Mouse (Mus musculus) myocyte (in vitro differentiated cells): ENCODE measurements around the gene Lbr. TPM values are rescaled to one million over a fixed set of nuclear protein-coding genes. Genes with fewer than 3 reads are reported as not detected.

Source experiments
- H3K27me3 ChIP-seq: one replicate; pipeline ENCODE4 v1.6.1; 2011; ENCODE audit not compliant: control insufficient read depth, insufficient read depth, insufficient read length
- H3K36me3 ChIP-seq: one replicate; pipeline ENCODE4 v1.6.1; 2011; ENCODE audit not compliant: control insufficient read depth, insufficient read depth
- H3K4me2 ChIP-seq: one replicate; pipeline ENCODE4 v1.6.1; 2011; ENCODE audit warnings: low read depth, control low read depth
- H3K4me3 ChIP-seq: one replicate; pipeline ENCODE4 v1.5.1; 2011; ENCODE audit warnings: mild to moderate bottlenecking, control low read depth, moderate library complexity
- H3K79me2 ChIP-seq: one replicate; pipeline ENCODE4 v1.6.1; 2011; ENCODE audit not compliant: control insufficient read depth, insufficient read depth
- H3ac ChIP-seq: one replicate; pipeline ENCODE4 v1.6.1; 2011; ENCODE audit not compliant: control insufficient read depth, insufficient read length
- CEBPB ChIP-seq: IDR thresholded peaks from 2 replicates; pipeline ENCODE4 v1.6.1; 2011; ENCODE audit warnings: mild to moderate bottlenecking, moderate library complexity; ENCODE audit not compliant: poor library complexity, insufficient read depth, severe bottlenecking
- E2F4 ChIP-seq: IDR thresholded peaks from one replicate; pipeline ENCODE4 v1.6.1; 2011; ENCODE audit warnings: mild to moderate bottlenecking, control low read depth, moderate library complexity; ENCODE audit not compliant: insufficient read depth
- MAX ChIP-seq: IDR thresholded peaks from one replicate; pipeline ENCODE4 v1.6.1; 2011; ENCODE audit warnings: low read depth, mild to moderate bottlenecking, control low read depth
- MYOD1 ChIP-seq, 3 experiments: IDR thresholded peaks; one replicate each; pipeline ENCODE4 v1.6.1; 2011; ENCODE audit warnings: control low read depth in 2 of 3, low read depth in 2 of 3, mild to moderate bottlenecking in 2 of 3, moderate library complexity in 1 of 3; ENCODE audit not compliant: insufficient read length in 2 of 3, control insufficient read depth in 1 of 3
- MYOG ChIP-seq, 3 experiments: IDR thresholded peaks; one replicate each; pipeline ENCODE4 v1.6.1; 2011; ENCODE audit warnings: control low read depth in 2 of 3, low read depth in 2 of 3, mild to moderate bottlenecking in 2 of 3; ENCODE audit not compliant: insufficient read length in 2 of 3, control insufficient read depth in 1 of 3, insufficient read depth in 1 of 3
- POLR2A ChIP-seq: IDR thresholded peaks from one replicate; pipeline ENCODE4 v1.6.1; 2011; ENCODE audit warnings: low read depth, mild to moderate bottlenecking, control low read depth, moderate library complexity; ENCODE audit not compliant: insufficient read length
- POLR2AphosphoS2 ChIP-seq: IDR thresholded peaks from one replicate; pipeline ENCODE4 v1.6.1; 2011; ENCODE audit warnings: low read depth, control low read depth; ENCODE audit not compliant: insufficient read length
- REST ChIP-seq: IDR thresholded peaks from one replicate; pipeline ENCODE4 v1.6.1; 2011; ENCODE audit warnings: mild to moderate bottlenecking, control low read depth, moderate library complexity; ENCODE audit not compliant: insufficient read depth, insufficient read length
- SRF ChIP-seq: IDR thresholded peaks from one replicate; pipeline ENCODE4 v1.6.1; 2011; ENCODE audit warnings: low read depth; ENCODE audit not compliant: control insufficient read depth, insufficient read length
- TCF12 ChIP-seq: IDR thresholded peaks from one replicate; pipeline ENCODE4 v1.6.1; 2011; ENCODE audit warnings: mild to moderate bottlenecking, control low read depth; ENCODE audit not compliant: poor library complexity, insufficient read depth, severe bottlenecking
- TCF3 ChIP-seq: IDR thresholded peaks from one replicate; pipeline ENCODE4 v1.6.1; 2011; ENCODE audit warnings: low read depth, control low read depth; ENCODE audit not compliant: insufficient read length
- USF1 ChIP-seq: IDR thresholded peaks from one replicate; pipeline ENCODE4 v1.6.1; 2011; ENCODE audit warnings: low read depth, mild to moderate bottlenecking, control low read depth, moderate library complexity
- polyA plus RNA-seq: library from polyadenylated mRNA; unstranded; fragments of >200 nt; fragmentation: generic; extraction: Trizol; gene quantifications from one replicate; pipeline ENCODE4 v1.2.1, GENCODE M21; 2012; ENCODE audit warnings: missing spikeins

The Lbr gene
- polyA plus RNA-seq, 1 experiment: 15.1 TPM

GRCm38 (mm10) chr1:181866429-181867280 is 23.8 kb upstream of the Lbr start:
- H3K4me2 ChIP-seq: no peak overlapping the region
- no peak overlapping the region for H3K4me3 ChIP-seq
- TF ChIP-seq SRF (no peak), MAX (no peak), POLR2AphosphoS2 (no peak), POLR2A (no peak)
- H3ac ChIP-seq: no peak overlapping the region
- H3K79me2 ChIP-seq: no peaks in the 10 kb centered on the region
- no peaks in the 10 kb centered on the region for H3K27me3 ChIP-seq
- H3K36me3 ChIP-seq: no peaks in the 10 kb centered on the region

- no peak for TF ChIP-seq E2F4
- TF ChIP-seq MAX: no peak
- TF ChIP-seq TCF12: no peak
- no peak for TF ChIP-seq REST
- TF ChIP-seq USF1: no peak
- TF ChIP-seq POLR2AphosphoS2: no peak
- no peak for TF ChIP-seq TCF3
- TF ChIP-seq MYOD1 (IDR thresholded peaks at IDR 0.05; ENCODE audit: control insufficient read depth in 1 of 3, insufficient read length in 2 of 3, low read depth in 2 of 3): no peak
- no peak for TF ChIP-seq MYOG (IDR thresholded peaks at IDR 0.05; ENCODE audit: control insufficient read depth in 1 of 3, insufficient read depth in 1 of 3, insufficient read length in 2 of 3, low read depth in 2 of 3)
- TF ChIP-seq CEBPB: no peak
- TF ChIP-seq POLR2A: no peak
- TF ChIP-seq SRF: no peak
- Histone ChIP-seq H3K4me2 (no peak overlapping the region), H3K4me3 (no peak overlapping the region), H3ac (no peak overlapping the region), H3K36me3 (no peaks in the 10 kb centered on the region), H3K79me2 (no peaks in the 10 kb centered on the region), H3K27me3 (no peaks in the 10 kb centered on the region)
Measured at GRCm38 (mm10) chr1:181865863-181866216, 23.0 kb upstream of the Lbr start.

GRCm38 (mm10) chr1:181864971-181865862 is 22.4 kb upstream of the Lbr start:
- Histone ChIP-seq H3K4me2 (no peak overlapping the region), H3ac (no peak overlapping the region), H3K4me3 (no peak overlapping the region), H3K36me3 (no peaks in the 10 kb centered on the region), H3K79me2 (no peaks in the 10 kb centered on the region), H3K27me3 (no peaks in the 10 kb centered on the region)
- no peak for TF ChIP-seq SRF
- no peak for TF ChIP-seq TCF12
- TF ChIP-seq USF1: no peak
- TF ChIP-seq POLR2AphosphoS2: no peak
- no peak for TF ChIP-seq MYOD1 (IDR thresholded peaks at IDR 0.05; ENCODE audit: control insufficient read depth in 1 of 3, insufficient read length in 2 of 3, low read depth in 2 of 3)
- no peak for TF ChIP-seq MYOG (IDR thresholded peaks at IDR 0.05; ENCODE audit: control insufficient read depth in 1 of 3, insufficient read depth in 1 of 3, insufficient read length in 2 of 3, low read depth in 2 of 3)
- no peak for TF ChIP-seq POLR2A
- TF ChIP-seq TCF3: no peak
- TF ChIP-seq E2F4: no peak

DNA sequence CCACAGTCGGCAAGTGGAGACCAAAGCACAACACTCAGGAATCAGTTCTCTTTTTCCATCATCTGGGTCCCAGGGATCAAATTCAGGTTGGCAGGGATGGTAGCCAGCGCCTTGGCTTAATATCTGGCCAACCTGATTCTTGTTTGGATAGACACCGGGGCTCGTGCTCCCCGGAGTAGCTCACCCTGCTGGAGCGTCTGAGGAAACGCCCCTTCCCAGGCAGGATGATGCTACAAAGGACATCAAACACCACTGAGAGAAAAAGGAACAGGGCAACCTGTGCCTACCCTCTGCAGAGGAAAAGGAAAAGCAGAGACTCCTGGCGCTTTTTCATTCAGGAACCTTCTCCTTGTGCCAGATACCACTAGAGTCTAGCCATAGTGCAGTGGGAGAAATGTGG is 20.6 kb upstream of the Lbr start:
- TF ChIP-seq TCF12 (no peak), POLR2A (no peak), MAX (no peak), MYOG (IDR thresholded peaks at IDR 0.05; ENCODE audit: control insufficient read depth in 1 of 3, insufficient read depth in 1 of 3, insufficient read length in 2 of 3, low read depth in 2 of 3) (no peak), MYOD1 (IDR thresholded peaks at IDR 0.05; ENCODE audit: control insufficient read depth in 1 of 3, insufficient read length in 2 of 3, low read depth in 2 of 3) (no peak), USF1 (no peak), REST (no peak), CEBPB (no peak), POLR2AphosphoS2 (no peak)
- H3K4me3 ChIP-seq: no peak overlapping the region
- H3K27me3 ChIP-seq: no peaks in the 10 kb centered on the region
- no peaks in the 10 kb centered on the region for H3K36me3 ChIP-seq
- no peak overlapping the region for H3ac ChIP-seq
- H3K79me2 ChIP-seq: no peaks in the 10 kb centered on the region
- H3K4me2 ChIP-seq: no peak overlapping the region
